Mouse (Mus musculus) ovary, postnatal 14 days (tissue): ENCODE measurements around the gene Prss12.

Experiments used
- DNase-seq: peaks from one replicate; pipeline ENCODE4 v3.0.0; 2022; ENCODE audit warnings: low spot score

Gene Prss12

DNA sequence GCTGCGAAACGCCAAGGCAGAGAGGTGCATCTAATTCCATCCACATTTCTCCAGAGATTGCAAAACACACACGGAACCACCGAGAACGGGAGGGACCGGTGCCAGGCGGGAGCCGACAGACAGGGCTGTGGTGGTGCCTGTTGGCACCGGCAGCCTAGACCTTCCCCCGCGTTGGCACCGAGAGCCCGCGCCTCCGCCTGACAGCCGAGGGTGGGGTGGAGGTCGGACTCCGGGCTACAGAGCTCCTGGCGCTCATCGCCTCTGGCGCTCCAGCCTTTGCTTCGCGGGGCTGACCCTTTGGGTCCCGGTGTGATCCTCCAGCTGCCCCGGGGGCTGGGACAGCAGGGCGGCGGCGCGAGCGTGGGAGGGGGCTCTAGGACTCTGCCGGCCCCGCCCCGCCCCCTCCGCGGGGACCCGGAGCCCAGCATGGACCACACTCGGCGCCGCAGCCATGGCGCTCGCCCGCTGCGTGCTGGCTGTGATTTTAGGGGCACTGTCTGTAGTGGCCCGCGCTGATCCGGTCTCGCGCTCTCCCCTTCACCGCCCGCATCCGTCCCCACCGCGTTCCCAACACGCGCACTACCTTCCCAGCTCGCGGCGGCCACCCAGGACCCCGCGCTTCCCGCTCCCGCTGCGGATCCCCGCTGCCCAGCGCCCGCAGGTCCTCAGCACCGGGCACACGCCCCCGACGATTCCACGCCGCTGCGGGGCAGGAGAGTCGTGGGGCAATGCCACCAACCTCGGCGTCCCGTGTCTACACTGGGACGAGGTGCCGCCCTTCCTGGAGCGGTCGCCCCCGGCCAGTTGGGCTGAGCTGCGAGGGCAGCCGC lies at the start of gene Prss12:
TSS of gene Prss12 (plus strand) at position 206 of the 830 bp plus-strand sequence.
- DNase-seq: peak; percentile 22

DNA sequence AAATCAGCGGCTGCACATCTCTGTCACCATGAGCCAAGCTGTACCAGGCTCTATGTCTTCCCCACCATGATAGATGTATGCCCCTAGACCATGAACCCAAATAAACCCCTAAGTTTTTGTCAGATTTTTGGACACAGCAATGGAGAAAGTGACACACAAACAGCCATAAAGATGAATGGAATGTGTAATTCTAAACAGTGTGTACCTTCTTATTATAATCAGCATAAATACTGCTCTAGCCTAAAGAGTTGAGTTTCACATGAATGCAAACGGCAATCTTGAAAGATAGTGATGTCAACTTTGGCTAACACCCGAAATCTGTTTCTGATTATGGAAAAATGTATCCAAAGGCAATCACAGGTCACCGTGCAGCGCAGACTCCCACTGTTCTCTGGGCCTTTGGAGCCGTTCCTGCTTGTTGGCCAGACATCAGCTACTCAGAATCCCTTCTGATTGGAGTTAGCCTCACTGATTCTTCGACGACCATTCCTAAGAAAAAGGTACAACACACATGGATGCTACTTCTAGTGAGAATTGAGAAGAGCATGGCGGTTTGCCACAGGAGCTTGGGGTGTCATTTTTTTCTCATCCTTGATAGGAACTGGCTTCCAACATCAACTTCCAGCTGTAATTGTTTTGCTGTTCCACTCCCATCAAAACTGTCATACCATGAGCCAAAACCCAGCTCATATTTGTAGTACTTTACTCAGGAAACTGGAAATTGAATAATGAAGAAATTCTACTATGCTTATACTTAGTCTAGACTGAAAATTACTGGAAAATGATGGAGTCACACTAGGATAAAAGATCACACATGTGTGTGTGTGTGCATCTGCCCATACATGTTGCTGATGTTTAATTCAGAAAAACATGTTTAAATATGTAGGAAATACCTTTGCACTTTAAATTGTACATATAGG lies 48.9 kb upstream of the Prss12 start:
- no peak for DNase-seq

DNA sequence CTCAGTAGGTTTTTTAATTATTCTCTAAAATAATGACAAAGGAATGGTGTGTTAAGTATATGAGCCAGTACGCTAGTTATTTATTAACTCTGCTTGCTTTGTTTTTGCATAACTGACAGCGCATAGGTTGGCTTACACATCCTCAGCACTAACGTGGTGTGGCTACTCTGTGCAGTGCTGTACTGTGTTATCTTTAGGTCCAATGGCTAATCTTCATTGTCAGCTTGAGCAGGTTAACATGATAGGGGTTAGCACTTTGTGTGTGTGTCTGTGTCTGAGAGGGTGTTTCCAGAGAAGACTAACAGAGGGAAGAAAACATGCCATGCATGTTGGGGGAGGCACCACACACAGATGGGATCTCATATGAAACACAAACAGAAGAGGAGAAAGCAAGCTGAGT lies 41.8 kb upstream of the Prss12 start:
- DNase-seq: no peak

DNA sequence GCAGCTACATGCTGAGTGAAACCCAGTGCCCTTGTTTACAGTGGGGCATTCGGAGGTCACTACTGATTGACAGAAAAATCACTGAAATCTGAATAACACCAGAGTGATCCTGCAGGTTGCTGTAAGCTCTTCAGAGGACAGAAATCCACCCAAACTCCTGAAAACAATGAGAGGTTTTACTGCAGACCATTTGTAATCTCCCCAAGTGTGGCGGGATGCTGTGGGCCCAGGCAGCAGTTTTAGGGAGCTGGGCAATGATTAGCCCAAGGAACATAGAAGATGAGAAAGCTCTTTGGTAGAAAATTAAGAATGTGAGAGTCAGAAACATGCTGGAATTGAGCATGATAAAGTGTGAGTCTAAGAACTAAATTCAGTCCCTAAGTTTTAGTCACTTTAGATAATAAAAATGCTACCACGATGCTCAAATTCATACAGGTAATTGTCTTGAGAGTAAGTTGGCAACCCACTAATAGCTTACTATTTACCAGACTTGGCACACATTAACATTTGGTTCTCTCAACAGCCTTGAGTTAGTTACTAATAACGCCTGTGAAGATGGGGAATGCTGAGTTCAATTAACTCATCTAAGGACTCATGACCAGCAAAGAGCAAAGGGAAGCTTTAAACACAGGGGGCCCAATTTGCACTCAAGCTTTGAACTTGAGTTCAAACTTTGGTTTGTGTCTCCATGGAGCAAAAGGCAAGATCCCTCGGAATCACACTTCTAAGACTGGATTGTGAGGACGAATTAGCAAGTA lies 34.7 kb upstream of the Prss12 start:
- no peak for DNase-seq

DNA sequence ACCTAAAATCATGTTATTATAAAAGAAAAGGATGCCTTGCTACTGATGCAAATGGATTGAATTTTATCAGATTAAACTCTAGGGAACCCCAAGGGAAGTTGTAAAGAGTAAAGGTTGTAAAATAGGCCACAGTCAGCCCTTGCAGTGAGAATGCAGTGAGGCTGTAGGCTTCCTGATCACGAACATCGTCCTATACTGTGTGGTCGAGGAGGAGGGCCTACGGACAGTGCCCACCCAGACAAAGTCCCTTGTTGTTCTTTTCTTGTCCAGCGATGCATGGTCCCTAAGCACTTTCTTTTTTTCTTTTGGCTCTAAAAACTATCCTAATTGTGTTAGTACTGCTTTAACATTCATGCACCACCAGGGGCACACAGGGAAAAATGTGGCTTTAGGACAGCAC lies 33.5 kb upstream of the Prss12 start:
- DNase-seq: no peak

DNA sequence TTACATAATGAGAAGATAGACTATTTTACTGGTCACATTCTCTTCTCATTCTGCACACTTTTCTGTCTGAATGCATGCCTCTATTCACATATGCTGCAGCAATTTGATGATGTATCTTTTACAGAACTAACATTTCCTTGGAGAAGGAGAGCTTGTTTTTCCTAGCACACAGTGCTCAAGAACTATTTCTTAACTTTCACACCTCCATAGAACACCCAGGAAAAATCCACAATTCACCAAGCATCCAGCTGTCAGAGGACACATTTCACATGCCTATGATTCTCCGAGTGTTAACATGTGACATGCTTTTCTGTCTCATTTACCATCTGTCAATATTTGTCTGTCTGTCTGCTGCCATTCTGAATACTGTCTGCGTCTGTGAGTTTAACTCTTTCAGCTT lies 21.1 kb upstream of the Prss12 start:
- DNase-seq: no peak

DNA sequence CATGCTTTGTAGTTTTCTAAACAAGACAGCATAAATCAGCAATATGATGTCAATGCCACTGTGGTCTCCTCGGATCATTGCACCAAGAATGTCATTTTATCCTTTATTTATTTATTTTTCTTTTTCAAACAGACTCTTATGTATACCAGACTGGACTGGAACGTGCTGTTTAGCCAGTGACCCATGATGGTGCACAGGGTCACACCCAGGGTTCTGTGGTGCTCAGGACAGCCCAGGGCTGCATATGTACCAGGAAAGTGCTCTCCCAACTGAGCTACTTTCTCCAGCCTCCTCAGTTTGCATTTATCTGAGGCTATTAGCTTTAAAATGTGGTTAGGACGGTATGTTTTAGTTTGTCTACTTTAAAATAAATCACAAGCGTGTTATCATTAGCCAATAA lies 18.7 kb upstream of the Prss12 start:
- no peak for DNase-seq

DNA sequence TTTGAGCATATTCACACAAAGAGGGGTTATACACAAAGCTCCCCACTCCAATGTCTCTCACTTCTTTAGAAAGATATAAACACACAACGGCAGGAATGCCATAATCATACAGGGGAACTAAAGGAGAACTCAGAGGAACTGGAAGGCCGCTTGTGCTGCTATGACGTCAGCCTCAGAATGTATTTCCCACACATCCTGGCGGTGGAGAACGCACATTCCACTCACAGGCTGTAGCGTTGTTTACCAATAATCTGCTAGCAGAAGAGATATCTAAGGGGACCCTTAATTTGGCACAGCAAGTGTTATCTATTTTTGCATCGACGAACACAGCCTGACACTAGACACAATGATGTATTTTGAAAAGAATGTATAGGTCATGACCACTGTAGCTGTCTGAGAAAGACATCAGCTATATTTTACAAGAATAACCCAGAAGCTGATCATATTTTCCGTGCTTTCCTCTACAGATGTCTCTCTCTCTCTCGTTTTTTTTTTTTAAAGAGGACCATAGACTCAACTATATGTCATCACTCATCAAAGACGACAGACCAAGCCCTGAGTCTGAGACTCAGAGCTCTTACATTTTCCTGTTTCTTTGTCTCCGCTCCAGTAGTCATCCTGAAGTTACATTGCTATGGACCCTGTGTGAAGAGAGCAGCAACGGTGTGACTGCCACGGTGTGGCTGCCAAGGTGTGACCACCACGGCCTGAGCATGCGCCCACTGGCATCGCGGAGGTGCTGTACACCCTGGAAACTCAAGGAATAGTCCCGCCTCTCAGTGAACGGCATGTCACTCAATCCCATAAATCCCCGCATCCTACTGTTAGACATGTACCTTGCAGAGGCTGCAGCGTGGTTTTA lies 16.9 kb upstream of the Prss12 start:
- DNase-seq: no peak

DNA sequence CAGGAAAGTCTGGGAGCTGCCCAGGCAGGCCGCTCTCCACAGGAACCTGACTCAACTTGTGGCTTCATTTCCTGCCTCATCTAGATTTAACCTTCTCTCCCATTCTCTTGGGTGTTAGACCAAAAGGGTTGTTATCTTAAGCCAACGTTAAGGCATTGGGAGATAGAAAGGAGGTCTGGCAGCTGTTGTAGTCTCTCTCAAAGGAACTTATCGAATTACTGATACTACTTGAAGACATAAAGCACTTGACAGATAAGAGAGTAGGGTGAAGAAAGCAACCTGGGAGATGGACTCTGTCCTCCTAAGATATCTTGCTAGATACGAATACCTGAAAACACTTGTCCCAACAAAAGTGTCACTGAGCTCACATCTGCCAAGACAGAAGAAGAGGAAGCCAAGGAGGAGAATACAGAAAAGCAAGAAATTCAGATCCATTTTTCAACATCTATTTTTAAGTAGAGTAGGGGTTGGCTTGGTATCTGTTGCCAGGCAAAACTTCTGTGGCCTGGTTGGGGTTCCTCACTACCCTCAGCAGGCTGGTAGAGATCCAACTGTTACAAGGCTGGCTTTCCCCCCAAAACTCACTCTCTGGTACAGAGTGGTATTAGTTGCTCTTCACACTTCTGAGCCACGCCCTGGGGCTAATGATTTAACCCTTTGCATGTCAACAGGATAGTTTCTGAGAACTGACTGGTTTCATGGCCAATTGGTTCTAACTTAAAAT lies 14.6 kb upstream of the Prss12 start:
- DNase-seq: no peak

DNA sequence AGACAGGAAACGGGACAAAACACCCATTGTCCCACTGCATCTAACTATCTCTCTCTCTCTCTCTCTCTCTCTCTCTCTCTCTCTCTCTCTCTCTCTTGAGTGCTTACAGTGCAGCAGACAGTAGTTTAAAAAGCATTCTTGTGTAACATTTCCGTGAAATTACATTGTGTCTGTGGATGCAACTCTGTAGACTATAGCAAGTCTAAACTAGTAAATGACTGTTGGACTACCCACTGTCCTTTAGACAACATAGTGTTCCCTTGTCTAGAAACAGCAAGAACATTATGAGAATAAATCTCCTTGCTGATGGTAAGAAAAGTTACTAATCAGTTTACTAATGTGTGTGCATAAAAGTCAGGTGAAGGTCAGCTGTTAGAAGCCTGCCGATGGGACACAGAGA lies 13.4 kb upstream of the Prss12 start:
- no peak for DNase-seq

DNA sequence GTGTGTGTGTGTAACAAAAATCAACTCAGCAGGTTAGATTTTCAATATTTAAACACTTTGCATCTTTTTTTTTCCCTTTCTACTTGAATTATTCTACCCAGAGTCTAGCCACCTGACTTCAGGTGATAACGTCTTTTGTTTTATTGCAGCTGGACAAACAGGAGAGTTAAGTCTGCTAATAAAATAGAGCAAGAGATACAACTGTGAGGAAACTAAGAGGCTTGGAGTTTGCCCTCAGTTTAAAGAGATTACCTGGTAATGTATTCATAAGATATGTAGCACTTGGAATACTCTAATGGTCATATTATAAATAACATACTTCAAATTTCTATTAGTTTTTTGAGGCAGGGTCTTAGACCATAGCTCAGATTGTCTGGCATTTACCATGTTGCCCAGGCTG lies 9.1 kb upstream of the Prss12 start:
- DNase-seq: no peak

DNA sequence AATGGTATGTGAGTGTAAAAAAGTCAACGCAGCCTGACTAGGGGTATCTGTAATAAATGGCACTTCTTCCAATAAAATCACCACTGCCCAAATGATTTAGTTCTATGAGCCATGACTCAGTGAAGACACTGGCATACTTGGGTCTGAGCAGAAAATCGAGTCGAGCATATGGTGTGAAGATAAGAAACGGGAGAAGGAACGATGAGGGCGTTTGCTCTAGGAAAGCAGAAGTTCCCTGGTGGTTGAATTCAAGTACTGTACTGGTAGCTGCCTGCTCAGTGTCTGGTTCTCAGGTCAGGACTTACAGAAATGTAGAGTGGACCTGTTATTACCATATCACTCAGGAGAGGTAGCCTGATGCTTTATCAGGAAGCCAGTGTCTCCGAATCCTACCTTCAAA lies 6.2 kb upstream of the Prss12 start:
- DNase-seq: no peak

DNA sequence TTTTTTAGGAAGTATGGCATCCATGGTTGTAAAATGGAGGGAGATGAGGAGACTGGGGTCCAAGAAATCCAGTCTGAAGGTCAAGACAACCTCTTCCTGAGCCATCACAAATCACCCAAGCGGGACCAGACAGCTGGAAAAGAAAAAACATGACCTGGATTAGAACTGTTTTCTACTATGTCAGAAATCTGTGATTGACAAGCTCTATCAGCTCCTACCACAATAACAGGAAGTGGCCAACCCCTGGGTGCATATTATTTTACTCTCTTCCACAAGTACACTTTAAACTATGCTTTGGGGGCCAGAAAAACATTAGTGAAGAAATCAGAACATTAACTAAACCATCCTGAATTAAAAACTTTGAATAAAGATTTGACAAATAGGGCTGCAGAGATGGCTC lies 2.2 kb upstream of the Prss12 start:
- DNase-seq: no peak

DNA sequence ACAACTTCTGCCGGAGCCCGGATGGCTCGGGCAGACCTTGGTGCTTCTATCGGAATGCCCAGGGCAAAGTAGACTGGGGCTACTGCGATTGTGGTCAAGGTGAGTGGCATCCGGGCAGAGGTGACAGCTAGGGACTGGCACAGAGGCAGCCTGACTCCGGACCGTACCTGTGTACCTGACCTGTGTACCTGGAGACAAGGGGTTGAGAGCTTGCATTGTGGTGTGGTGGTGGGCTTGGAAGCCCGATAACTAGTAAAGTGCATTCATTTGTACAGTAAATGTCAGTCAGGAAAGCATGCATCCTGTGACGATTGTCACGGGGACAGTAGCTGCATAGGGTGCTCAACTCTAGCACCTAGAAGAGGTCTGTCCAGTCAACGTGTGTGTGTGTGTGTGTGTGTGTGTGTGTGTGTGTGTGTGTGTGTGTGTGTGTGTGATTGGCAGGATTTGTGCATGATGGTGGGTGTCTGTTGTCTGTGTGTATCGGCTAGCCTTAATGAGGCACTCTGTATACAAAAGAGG lies 886 bp downstream of the Prss12 start:
- DNase-seq: no peak

DNA sequence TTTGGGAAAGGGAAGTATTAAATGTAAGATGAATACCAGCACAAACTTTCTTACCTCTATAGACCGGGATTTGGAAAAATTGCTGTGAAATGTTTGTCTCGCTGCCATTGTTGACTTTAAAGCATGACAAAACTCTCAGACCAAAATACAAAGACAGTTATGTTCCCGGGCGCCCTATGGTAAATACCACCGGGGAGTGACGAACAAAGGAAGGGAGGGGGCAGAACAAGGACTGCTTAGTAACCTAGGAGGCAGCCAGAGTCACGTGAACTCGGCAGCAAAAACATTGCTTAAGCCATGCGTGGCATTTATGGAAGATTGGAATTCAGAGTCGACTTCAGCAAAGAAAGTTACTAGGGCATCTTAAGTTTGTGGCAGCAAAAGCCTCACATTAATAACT lies 1.4 kb downstream of the Prss12 start:
- no peak for DNase-seq

DNA sequence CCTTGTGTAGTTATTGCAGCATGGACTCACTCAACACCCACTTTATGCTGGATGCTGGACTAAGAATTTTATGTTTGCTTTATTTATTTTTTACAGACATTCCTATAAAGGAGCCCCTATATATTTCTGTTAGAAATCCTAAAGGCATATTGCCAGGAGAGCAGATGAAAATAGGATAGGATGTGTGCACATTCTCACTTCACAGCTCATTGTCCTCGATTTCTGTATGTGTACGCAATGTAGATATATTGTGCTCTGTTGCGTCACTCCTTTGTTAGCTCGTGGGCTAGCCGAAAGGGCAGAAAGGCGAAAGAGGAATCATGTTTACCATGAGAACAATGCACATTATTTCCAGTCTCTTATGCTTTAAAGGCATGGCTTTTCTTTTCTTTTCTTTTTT lies 3.4 kb downstream of the Prss12 start:
- DNase-seq: no peak

DNA sequence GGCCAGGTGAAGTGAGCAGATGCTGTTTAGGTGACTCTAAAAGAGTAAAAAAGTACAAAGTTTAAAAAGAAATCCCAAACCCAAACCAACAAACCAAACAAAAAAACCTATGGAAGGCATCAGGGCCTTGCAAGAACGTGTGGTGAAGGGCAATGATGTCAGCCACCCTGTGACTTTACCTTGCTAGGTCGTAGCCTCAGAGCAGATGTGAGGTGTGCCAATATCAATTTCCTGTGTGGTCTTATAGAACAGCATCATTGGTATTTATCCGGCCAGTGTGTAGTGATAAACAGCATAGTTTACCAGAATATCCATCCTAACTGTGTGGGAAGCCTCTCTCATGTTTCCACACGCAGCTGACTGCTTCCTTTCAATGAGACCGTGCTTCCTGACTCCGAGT lies 6.2 kb downstream of the Prss12 start:
- DNase-seq: no peak

DNA sequence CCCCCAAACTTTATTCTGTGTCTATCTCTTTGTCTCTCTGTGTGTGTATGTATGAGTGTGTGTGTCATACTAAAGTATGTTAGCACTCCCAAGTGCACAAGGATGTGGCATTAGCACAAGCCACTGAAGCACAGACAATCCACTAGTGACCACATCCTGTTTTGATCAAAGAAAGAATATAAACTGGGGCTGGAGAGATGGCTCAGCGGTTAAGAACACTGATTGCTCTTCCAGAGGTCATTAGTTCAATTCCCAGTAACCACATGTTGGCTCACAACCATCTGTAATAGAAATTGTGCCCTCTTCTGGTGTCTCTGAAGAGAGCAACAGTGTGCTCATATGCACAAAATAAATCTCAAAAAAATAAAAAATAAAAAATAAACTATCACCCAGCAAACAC lies 12.8 kb downstream of the Prss12 start:
- no peak for DNase-seq

DNA sequence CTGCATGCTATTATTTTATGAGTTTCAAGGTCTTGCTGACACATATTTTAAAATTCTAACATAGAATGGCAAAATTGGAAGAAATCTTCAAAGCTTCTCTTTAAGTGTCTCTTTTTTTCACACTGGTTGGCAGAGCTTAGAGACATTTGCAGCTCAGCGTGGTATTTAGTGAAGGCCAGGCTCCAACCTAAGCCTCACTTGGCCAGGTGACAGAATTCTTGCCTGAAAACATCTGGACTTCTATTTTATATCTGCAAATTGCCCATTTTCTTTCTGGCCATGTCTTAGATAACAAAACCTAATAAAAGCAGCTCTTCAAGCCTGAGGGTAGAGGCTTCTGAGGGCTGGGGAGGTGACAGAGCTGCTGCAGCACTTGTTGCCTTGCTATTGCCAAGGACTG lies 13.7 kb downstream of the Prss12 start:
- DNase-seq: no peak

DNA sequence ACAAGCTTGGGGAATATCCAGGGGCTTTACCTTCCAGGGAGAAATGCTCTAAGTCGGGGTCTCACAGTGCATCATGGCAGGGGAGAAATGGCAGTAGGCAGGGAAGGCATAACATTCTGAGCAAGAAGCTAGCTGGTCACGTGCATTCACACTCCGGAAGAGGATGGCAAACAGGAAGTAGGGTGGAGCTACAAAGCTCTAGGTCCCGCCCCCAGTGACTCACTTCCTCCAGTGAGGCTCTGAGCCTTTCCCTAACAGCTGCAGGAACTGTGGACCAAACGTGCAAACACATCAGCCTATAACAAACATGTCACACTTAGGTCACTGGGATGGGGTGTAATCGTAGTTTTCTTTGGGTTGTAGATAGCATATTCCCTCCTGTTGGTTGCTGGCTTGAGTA lies 15.6 kb downstream of the Prss12 start:
- DNase-seq: no peak

DNA sequence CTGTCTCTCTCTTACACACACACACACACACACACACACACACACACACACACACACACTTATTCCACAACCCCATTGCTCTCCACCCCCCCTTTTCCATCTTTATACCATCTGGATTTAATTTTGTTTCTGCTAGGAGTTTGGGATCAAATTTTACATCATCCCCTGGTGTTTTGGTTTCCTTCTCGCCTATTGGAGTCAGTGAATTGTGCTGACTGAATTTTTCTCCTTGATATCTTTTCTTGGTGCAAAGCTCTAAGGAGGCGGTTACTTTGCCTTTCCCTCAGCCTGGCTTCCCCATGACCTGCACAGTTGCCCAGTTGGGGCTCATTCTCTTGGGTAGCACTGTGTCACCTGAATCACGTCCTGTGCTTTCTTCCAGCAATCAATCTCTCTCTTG lies 30.1 kb downstream of the Prss12 start:
- DNase-seq: no peak
